Mouse (Mus musculus) small intestine, adult 10 weeks (tissue): Measurements from ENCODE around the gene Erlec1. TPM values are rescaled to one million over a fixed set of nuclear protein-coding genes. Genes with fewer than 3 reads are reported as not detected.

ENCODE experiments used
- polyA plus RNA-seq: library from polyadenylated mRNA; stranded (reverse); fragments of 350-450 nt; fragmentation: Illumina TruSeq; extraction: RNeasy Lipid Tissue Mini Kit (QIAGEN cat#74804); gene quantifications from one replicate; pipeline ENCODE4 v1.2.3, GENCODE M21; 2014; ENCODE audit warnings: low replicate concordance

Gene Erlec1
- polyA plus RNA-seq, result 150 TPM

GRCm38 (mm10) chr11:30954279-30954725 lies at the start of gene Erlec1:
TSS of gene Erlec1 (minus strand) at chr11:30954335.

DNA sequence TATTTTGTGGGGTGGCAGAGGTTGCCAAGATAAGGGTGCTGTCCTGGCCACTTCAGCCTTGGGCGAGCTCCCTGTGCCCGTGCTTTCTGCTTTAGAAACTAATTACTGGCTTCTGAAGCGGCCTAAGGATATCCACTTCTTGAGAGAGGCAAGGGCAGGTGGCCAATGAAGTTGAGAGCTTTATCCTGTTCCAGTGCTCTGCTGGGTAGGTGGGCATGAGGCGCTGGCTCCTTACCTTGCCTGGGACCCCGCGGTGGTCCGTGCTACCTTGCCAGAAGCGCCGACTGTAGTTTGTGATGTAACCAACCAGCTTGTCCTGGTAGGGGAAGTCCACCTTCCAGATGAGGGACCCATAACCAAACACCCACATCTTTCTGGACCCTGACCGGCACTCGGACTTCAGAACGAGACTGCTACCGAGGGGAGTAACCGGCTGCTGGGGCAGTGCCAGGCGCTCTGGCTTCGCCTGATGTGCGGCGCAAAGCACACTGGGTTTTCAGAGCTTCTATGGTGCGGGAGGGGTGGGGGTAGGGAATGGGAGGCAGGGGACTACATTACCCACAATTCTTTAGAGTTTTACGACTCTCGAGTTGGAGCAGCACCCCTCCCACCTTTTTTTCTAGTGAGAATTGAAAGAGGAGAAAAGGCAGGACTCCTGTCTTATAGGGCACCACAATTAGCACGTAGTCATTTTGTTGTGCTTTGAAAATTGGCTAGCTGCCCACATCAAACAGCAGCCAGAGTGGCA lies 31.9 kb upstream of the Erlec1 start, which contains the start of gene Chac2:
TSS of gene Chac2 (minus strand) at position 474 of the 748 bp plus-strand sequence.

GRCm38 (mm10) chr11:30885171-30885871 lies 68.8 kb downstream of the Erlec1 start, which contains the start of the genes Gpr75 and Asb3:
TSS of gene Gpr75 (plus strand) at chr11:30885358.
TSS of gene Asb3 (plus strand) at chr11:30885416.

Other genes starting within 250 kb of the Erlec1 start
- gene Psme4, start 182.6 kb downstream of the Erlec1 start, polyA plus RNA-seq, result 112 TPM
- 0.37 TPM for gene Gpr75, start 69.0 kb downstream of the Erlec1 start, polyA plus RNA-seq
- 16.4 TPM for gene Asb3, start 68.9 kb downstream of the Erlec1 start, polyA plus RNA-seq
- 129 TPM for gene Chac2, start 32.0 kb upstream of the Erlec1 start, polyA plus RNA-seq
- gene Gm17332, start 228.1 kb upstream of the Erlec1 start, polyA plus RNA-seq, result not detected